Mouse (Mus musculus): ENCODE results near the gene Nfkbil1.

DNA sequence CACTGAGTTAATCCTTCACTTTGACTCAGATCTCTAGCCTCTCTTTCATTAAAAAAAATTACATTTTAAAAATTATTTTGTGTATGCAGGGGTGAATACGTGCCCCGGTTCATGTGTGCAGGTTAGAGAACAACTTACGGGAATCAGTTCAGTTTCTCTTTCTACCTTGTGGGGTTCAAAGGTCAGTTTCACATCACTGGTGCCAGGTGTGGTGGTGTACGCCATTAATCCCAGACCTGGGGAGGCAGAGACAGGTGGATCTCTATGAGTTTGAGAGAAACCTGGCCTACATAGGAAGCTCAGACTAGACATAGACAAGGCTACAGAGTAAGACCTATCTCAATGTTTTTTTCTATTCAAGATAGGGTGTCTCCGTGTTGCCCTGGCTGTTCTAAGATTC lies 22.5 kb downstream of the Nfkbil1 start:
- TF ChIP-seq POLR2A (IDR thresholded peaks at IDR 0.05; ENCODE audit: control insufficient read depth, extremely low read depth, insufficient read depth, low read length, poor library complexity) (no peak), CTCF (IDR thresholded peaks at IDR 0.05; ENCODE audit: borderline replicate concordance, control insufficient read depth, extremely low read depth, insufficient read depth, low read length, poor library complexity) (no peak)

Measured in thymus, adult 2 months (tissue).